Mouse (Mus musculus): Measurements from ENCODE around the gene Zfyve1. TPM values are rescaled to one million over a fixed set of nuclear protein-coding genes. Genes with fewer than 3 reads are reported as not detected.

Zfyve1 gene
- total and polyA plus RNA-seq, 3 experiments = 12.1 to 33.3 (median 28.4) TPM

DNA sequence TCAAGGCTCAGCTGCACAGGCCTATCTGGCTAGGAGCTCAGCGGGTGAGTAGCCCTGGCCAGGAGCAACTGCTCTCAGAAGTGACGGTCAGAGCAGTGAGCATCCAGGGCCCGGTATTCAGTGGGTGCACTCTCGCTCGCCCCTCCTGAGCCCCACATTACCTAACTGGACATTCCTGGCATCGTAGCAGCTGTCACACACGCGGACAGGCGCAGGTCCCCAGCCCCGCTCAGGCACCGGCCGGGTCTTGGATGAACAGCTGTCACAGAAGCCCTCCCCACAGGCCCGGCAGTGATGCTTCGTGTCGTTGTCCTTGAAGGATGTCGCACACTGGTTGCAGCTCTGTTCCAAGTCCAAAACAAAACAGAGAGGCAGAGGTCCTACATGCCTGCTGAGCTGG lies 45.7 kb downstream of the Zfyve1 start:
- no peak overlapping the region for H3K4me3 ChIP-seq (ENCODE audit: low read depth, low read length)
- H3K4me1 ChIP-seq (ENCODE audit: insufficient read depth, low read depth, low read length) = no peaks in the 10 kb centered on the region
- DNase-seq (ENCODE audit: low spot score) (no peak), ATAC-seq (ENCODE audit: extremely low read depth, insufficient number of reproducible peaks, low FRiP score, poor library complexity, severe bottlenecking) (no peak)
- no peaks in the 10 kb centered on the region for H3K9me3 ChIP-seq (replicated peaks)
- no peak for TF ChIP-seq POLR2AphosphoS5 (IDR thresholded peaks at IDR 0.05; ENCODE audit: insufficient replicate concordance, low read depth, low read length)
- H3K36me3 ChIP-seq (replicated peaks) = peaks cover 91% of the 10 kb centered on the region
- H3K27me3 ChIP-seq (ENCODE audit: insufficient read depth, low read length) = no peaks in the 10 kb centered on the region

DNA sequence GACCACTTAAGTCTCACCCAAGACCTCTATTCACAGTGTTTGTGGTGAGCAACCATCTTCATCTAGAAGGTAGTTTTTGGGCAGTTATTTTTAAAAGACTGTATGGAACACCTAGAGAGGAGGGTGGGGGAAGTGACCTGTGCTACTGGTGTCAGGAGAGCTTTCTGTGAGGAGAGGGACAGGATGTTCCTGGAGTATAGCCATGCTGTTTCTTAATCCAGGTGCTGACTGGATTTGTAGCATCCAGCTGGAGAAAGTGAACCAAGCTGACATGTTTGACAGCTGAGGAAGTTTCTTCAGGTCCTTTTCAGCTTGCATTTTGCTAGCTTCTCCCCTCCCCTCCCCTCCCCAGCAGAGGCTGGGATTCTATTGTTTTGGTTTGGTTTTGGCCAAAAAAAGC lies 52.2 kb downstream of the Zfyve1 start:
- Histone ChIP-seq H3K4me1 (ENCODE audit: insufficient read depth, low read depth, low read length) (no peaks in the 10 kb centered on the region), H3K4me3 (ENCODE audit: low read depth, low read length) (no peak overlapping the region), H3K9me3 (replicated peaks) (no peaks in the 10 kb centered on the region), H3K27me3 (ENCODE audit: insufficient read depth, low read length) (no peaks in the 10 kb centered on the region), H3K36me3 (replicated peaks) (peaks cover 79% of the 10 kb centered on the region)
- no peak for ATAC-seq (ENCODE audit: extremely low read depth, insufficient number of reproducible peaks, low FRiP score, poor library complexity, severe bottlenecking)
- no peak for DNase-seq (ENCODE audit: low spot score)
- TF ChIP-seq TAL1 (conservative IDR thresholded peaks at IDR 0.05; ENCODE audit: low read depth, low read length) (no peak), GATA2 (IDR thresholded peaks at IDR 0.05; ENCODE audit: borderline replicate concordance, low read depth, low read length) (no peak), POLR2AphosphoS5 (IDR thresholded peaks at IDR 0.05; ENCODE audit: insufficient replicate concordance, low read depth, low read length) (no peak), CTCF (IDR thresholded peaks at IDR 0.05; ENCODE audit: low read depth, low read length) (no peak), GATA1 (IDR thresholded peaks at IDR 0.05; ENCODE audit: borderline replicate concordance, low read length) (no peak)

DNA sequence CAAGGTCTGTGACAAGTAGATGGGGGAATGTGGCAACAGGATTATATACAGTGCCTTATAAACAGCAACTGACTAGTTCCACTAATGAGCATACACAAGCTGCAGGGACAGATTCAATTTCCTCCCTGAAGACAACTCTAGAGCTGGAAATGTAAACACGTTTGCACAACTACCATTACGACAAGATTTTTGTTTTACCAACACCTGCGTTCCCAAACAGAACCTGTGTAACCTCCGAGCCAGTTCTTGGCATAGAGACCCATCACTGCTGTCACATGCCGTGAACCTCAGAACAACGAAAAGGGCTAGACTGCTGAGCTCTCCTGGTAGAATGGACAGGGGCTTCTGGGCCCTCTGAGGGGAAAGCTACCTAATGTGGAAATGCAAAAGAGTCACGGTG lies 53.0 kb downstream of the Zfyve1 start:
- Histone ChIP-seq H3K4me3 (ENCODE audit: low read depth, low read length) (no peak overlapping the region), H3K36me3 (replicated peaks) (peaks cover 80% of the 10 kb centered on the region), H3K4me1 (ENCODE audit: insufficient read depth, low read depth, low read length) (no peaks in the 10 kb centered on the region), H3K9me3 (replicated peaks) (no peaks in the 10 kb centered on the region), H3K27me3 (ENCODE audit: insufficient read depth, low read length) (no peaks in the 10 kb centered on the region)
- ATAC-seq (ENCODE audit: extremely low read depth, insufficient number of reproducible peaks, low FRiP score, poor library complexity, severe bottlenecking) (no peak), DNase-seq (ENCODE audit: low spot score) (no peak)
- no peak for TF ChIP-seq TAL1 (conservative IDR thresholded peaks at IDR 0.05; ENCODE audit: low read depth, low read length)
- no peak for TF ChIP-seq CTCF (IDR thresholded peaks at IDR 0.05; ENCODE audit: low read depth, low read length)
- TF ChIP-seq GATA1 (IDR thresholded peaks at IDR 0.05; ENCODE audit: borderline replicate concordance, low read length) = no peak
- no peak for TF ChIP-seq POLR2AphosphoS5 (IDR thresholded peaks at IDR 0.05; ENCODE audit: insufficient replicate concordance, low read depth, low read length)
- no peak for TF ChIP-seq GATA2 (IDR thresholded peaks at IDR 0.05; ENCODE audit: borderline replicate concordance, low read depth, low read length)

GRCm38 (mm10) chr12:83536039-83536438 lies 61.0 kb downstream of the Zfyve1 start:
- no peaks in the 10 kb centered on the region for H3K9me3 ChIP-seq (replicated peaks)
- no peaks in the 10 kb centered on the region for H3K27me3 ChIP-seq (ENCODE audit: insufficient read depth, low read length)
- TF ChIP-seq GATA2 (IDR thresholded peaks at IDR 0.05; ENCODE audit: borderline replicate concordance, low read depth, low read length) (no peak), POLR2AphosphoS5 (IDR thresholded peaks at IDR 0.05; ENCODE audit: insufficient replicate concordance, low read depth, low read length) (no peak), GATA1 (IDR thresholded peaks at IDR 0.05; ENCODE audit: borderline replicate concordance, low read length) (no peak), CTCF (IDR thresholded peaks at IDR 0.05; ENCODE audit: low read depth, low read length) (no peak), TAL1 (conservative IDR thresholded peaks at IDR 0.05; ENCODE audit: low read depth, low read length) (no peak)
- no peak overlapping the region for H3K4me3 ChIP-seq (ENCODE audit: low read depth, low read length)
- no peaks in the 10 kb centered on the region for H3K4me1 ChIP-seq (ENCODE audit: insufficient read depth, low read depth, low read length)
- ATAC-seq (ENCODE audit: extremely low read depth, insufficient number of reproducible peaks, low FRiP score, poor library complexity, severe bottlenecking) = no peak
- peaks cover 95% of the 10 kb centered on the region for H3K36me3 ChIP-seq (replicated peaks)
- no peak for DNase-seq (ENCODE audit: low spot score)

DNA sequence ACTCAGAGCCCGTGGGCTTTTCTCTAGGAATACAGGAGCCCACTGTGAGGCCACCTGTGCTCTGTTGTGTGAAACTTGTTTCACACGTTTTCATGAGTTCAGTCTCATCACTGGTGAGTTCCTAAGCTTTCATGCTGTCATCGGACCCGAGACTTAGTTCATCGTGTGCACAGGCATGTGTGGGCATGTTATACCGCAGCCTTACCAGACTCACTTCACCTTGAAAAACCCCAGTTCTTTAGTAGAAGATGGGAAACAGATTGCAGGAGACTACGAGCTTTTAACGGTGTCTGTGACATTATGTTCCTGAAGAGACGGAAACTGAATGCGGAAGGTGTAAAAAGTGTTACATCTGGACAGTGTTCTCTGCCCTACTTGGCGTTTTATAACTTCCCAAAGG lies 61.6 kb downstream of the Zfyve1 start:
- no peak for TF ChIP-seq GATA2 (IDR thresholded peaks at IDR 0.05; ENCODE audit: borderline replicate concordance, low read depth, low read length)
- no peak for TF ChIP-seq GATA1 (IDR thresholded peaks at IDR 0.05; ENCODE audit: borderline replicate concordance, low read length)
- TF ChIP-seq TAL1 (conservative IDR thresholded peaks at IDR 0.05; ENCODE audit: low read depth, low read length) = no peak
- no peak for TF ChIP-seq POLR2AphosphoS5 (IDR thresholded peaks at IDR 0.05; ENCODE audit: insufficient replicate concordance, low read depth, low read length)
- no peak for TF ChIP-seq CTCF (IDR thresholded peaks at IDR 0.05; ENCODE audit: low read depth, low read length)
- no peaks in the 10 kb centered on the region for H3K4me1 ChIP-seq (ENCODE audit: insufficient read depth, low read depth, low read length)
- no peaks in the 10 kb centered on the region for H3K9me3 ChIP-seq (replicated peaks)
- H3K4me3 ChIP-seq (ENCODE audit: low read depth, low read length) = no peak overlapping the region
- no peak for ATAC-seq (ENCODE audit: extremely low read depth, insufficient number of reproducible peaks, low FRiP score, poor library complexity, severe bottlenecking)
- DNase-seq (ENCODE audit: low spot score) = no peak
- H3K36me3 ChIP-seq (replicated peaks) = peaks cover 93% of the 10 kb centered on the region
- no peaks in the 10 kb centered on the region for H3K27me3 ChIP-seq (ENCODE audit: insufficient read depth, low read length)

DNA sequence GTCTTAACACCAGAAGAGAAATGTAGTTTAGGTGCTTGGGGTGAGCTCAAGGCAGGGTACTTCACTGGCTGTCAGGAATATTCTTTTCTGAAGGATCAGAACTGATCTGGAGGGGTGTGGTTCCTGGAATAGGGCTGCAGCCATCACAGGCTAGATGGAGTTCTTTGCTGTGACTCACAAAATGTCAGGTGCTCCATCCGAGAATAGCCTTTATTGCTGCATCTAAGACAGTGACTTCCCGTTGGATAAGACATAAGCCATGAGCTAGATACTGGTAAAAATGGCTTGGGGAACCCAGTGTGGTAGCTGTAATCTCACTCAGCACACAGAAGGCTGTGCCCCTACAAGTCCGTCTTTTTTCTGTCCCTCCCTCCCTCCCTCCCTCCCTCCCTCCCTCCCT lies 62.8 kb downstream of the Zfyve1 start:
- no peak for DNase-seq (ENCODE audit: low spot score)
- Histone ChIP-seq H3K4me1 (ENCODE audit: insufficient read depth, low read depth, low read length) (peaks cover 3% of the 10 kb centered on the region; the same call in 1 of the 2 replicates), H3K36me3 (replicated peaks) (peaks cover 91% of the 10 kb centered on the region), H3K27me3 (ENCODE audit: insufficient read depth, low read length) (no peaks in the 10 kb centered on the region), H3K9me3 (replicated peaks) (no peaks in the 10 kb centered on the region), H3K4me3 (ENCODE audit: low read depth, low read length) (no peak overlapping the region)
- TF ChIP-seq POLR2AphosphoS5 (IDR thresholded peaks at IDR 0.05; ENCODE audit: insufficient replicate concordance, low read depth, low read length) (no peak), GATA2 (IDR thresholded peaks at IDR 0.05; ENCODE audit: borderline replicate concordance, low read depth, low read length) (no peak)
- ATAC-seq (ENCODE audit: extremely low read depth, insufficient number of reproducible peaks, low FRiP score, poor library complexity, severe bottlenecking) = no peak

GRCm38 (mm10) chr12:83532966-83533365 lies 64.1 kb downstream of the Zfyve1 start:
- TF ChIP-seq GATA1 (IDR thresholded peaks at IDR 0.05; ENCODE audit: borderline replicate concordance, low read length) (no peak), CTCF (IDR thresholded peaks at IDR 0.05; ENCODE audit: low read depth, low read length) (no peak), POLR2AphosphoS5 (IDR thresholded peaks at IDR 0.05; ENCODE audit: insufficient replicate concordance, low read depth, low read length) (no peak), TAL1 (conservative IDR thresholded peaks at IDR 0.05; ENCODE audit: low read depth, low read length) (no peak), GATA2 (IDR thresholded peaks at IDR 0.05; ENCODE audit: borderline replicate concordance, low read depth, low read length) (no peak)
- no peaks in the 10 kb centered on the region for H3K27me3 ChIP-seq (ENCODE audit: insufficient read depth, low read length)
- peaks cover 8% of the 10 kb centered on the region; the same call in 1 of the 2 replicates for H3K4me1 ChIP-seq (ENCODE audit: insufficient read depth, low read depth, low read length)
- peaks cover 91% of the 10 kb centered on the region for H3K36me3 ChIP-seq (replicated peaks)
- no peak for ATAC-seq (ENCODE audit: extremely low read depth, insufficient number of reproducible peaks, low FRiP score, poor library complexity, severe bottlenecking)
- no peak for DNase-seq (ENCODE audit: low spot score)
- H3K4me3 ChIP-seq (ENCODE audit: low read depth, low read length) = no peak overlapping the region
- no peaks in the 10 kb centered on the region for H3K9me3 ChIP-seq (replicated peaks)
